Mouse (Mus musculus) ES-Bruce4 (cell line): ENCODE data around the gene Zdhhc14.

Experiments
- CTCF ChIP-seq: IDR thresholded peaks from one replicate; pipeline ENCODE4 v1.8.1; 2011; ENCODE audit warnings: low read depth, low read length
- EP300 ChIP-seq: IDR thresholded peaks from 2 replicates; pipeline ENCODE4 v1.6.1; 2011; ENCODE audit warnings: low read depth, low read length; ENCODE audit not compliant: insufficient read depth

GRCm38 (mm10) chr17:5655536-5655935, 163.2 kb downstream of the Zdhhc14 start:
- no peak for TF ChIP-seq CTCF
- no peak for TF ChIP-seq EP300
